Mouse (Mus musculus): ENCODE measurements around the gene Sbf1. TPM values are rescaled to one million over a fixed set of nuclear protein-coding genes. Genes with fewer than 3 reads are reported as not detected.

The Sbf1 gene
- polyA plus RNA-seq, 1 experiment from 2014 or later: 57.2 TPM

GRCm38 (mm10) chr15:89296465-89296864 is 18.6 kb downstream of the Sbf1 start:
- Histone ChIP-seq H3K36me3 (peaks cover 95% of the 10 kb centered on the region), H3K9ac (replicated peaks) (no peak overlapping the region), H3K27me3 (no peaks in the 10 kb centered on the region), H3K4me1 (replicated peaks) (no peaks in the 10 kb centered on the region), H3K27ac (no peak overlapping the region), H3K9me3 (no peaks in the 10 kb centered on the region), H3K4me3 (replicated peaks) (no peak overlapping the region), H3K4me2 (no peak overlapping the region)
- WGBS: 94% methylated on average over 1 of the region's 1 CpGs
- ATAC-seq (ENCODE audit: insufficient number of reproducible peaks, insufficient read depth, low FRiP score, low TSS enrichment, low read depth): no peak

- Histone ChIP-seq H3K9me3 (no peaks in the 10 kb centered on the region), H3K9ac (replicated peaks) (no peak overlapping the region), H3K27me3 (no peaks in the 10 kb centered on the region), H3K4me3 (replicated peaks) (no peak overlapping the region), H3K36me3 (peaks cover 95% of the 10 kb centered on the region), H3K4me1 (replicated peaks) (no peaks in the 10 kb centered on the region), H3K27ac (no peak overlapping the region), H3K4me2 (no peak overlapping the region)
- 86% methylated on average over 8 of the region's 8 CpGs for WGBS
- ATAC-seq (ENCODE audit: insufficient number of reproducible peaks, insufficient read depth, low FRiP score, low TSS enrichment, low read depth): no peak
Observed at GRCm38 (mm10) chr15:89295580-89296165, 19.4 kb downstream of the Sbf1 start.

GRCm38 (mm10) chr15:89293778-89294177 is 21.3 kb downstream of the Sbf1 start:
- no peak overlapping the region for H3K4me2 ChIP-seq
- no peaks in the 10 kb centered on the region for H3K4me1 ChIP-seq (replicated peaks)
- no peaks in the 10 kb centered on the region for H3K27me3 ChIP-seq
- peaks cover 97% of the 10 kb centered on the region for H3K36me3 ChIP-seq
- H3K9ac ChIP-seq (replicated peaks): no peak overlapping the region
- WGBS: 91% methylated on average over 10 of the region's 10 CpGs
- H3K4me3 ChIP-seq (replicated peaks): no peak overlapping the region
- H3K27ac ChIP-seq: no peak overlapping the region
- H3K9me3 ChIP-seq: no peaks in the 10 kb centered on the region
- no peak for ATAC-seq (ENCODE audit: insufficient number of reproducible peaks, insufficient read depth, low FRiP score, low TSS enrichment, low read depth)

GRCm38 (mm10) chr15:89292795-89293194 is 22.3 kb downstream of the Sbf1 start:
- no peak for ATAC-seq (ENCODE audit: insufficient number of reproducible peaks, insufficient read depth, low FRiP score, low TSS enrichment, low read depth)
- 93% methylated on average over 2 of the region's 2 CpGs for WGBS
- Histone ChIP-seq H3K27me3 (no peaks in the 10 kb centered on the region), H3K4me1 (replicated peaks) (no peaks in the 10 kb centered on the region), H3K4me2 (no peak overlapping the region), H3K27ac (no peak overlapping the region), H3K9me3 (no peaks in the 10 kb centered on the region), H3K4me3 (replicated peaks) (no peak overlapping the region), H3K9ac (replicated peaks) (no peak overlapping the region), H3K36me3 (peaks cover 99% of the 10 kb centered on the region)

GRCm38 (mm10) chr15:89291521-89291920 is 23.6 kb downstream of the Sbf1 start:
- WGBS: 86% methylated on average over 3 of the region's 3 CpGs
- no peak for ATAC-seq (ENCODE audit: insufficient number of reproducible peaks, insufficient read depth, low FRiP score, low TSS enrichment, low read depth)
- H3K27me3 ChIP-seq: no peaks in the 10 kb centered on the region
- H3K9ac ChIP-seq (replicated peaks): no peak overlapping the region
- no peaks in the 10 kb centered on the region for H3K4me1 ChIP-seq (replicated peaks)
- H3K9me3 ChIP-seq: no peaks in the 10 kb centered on the region
- H3K4me3 ChIP-seq (replicated peaks): no peak overlapping the region
- H3K36me3 ChIP-seq: peaks cover 97% of the 10 kb centered on the region
- H3K4me2 ChIP-seq: no peak overlapping the region
- no peak overlapping the region for H3K27ac ChIP-seq

GRCm38 (mm10) chr15:89289455-89289854 is 25.7 kb downstream of the Sbf1 start:
- H3K36me3 ChIP-seq: peaks cover 94% of the 10 kb centered on the region
- H3K4me2 ChIP-seq: no peak overlapping the region
- 93% methylated on average over 11 of the region's 11 CpGs for WGBS
- no peak overlapping the region for H3K4me3 ChIP-seq (replicated peaks)
- H3K27ac ChIP-seq: no peak overlapping the region
- ATAC-seq (ENCODE audit: insufficient number of reproducible peaks, insufficient read depth, low FRiP score, low TSS enrichment, low read depth): no peak
- H3K9me3 ChIP-seq: no peaks in the 10 kb centered on the region
- no peaks in the 10 kb centered on the region for H3K27me3 ChIP-seq
- H3K9ac ChIP-seq (replicated peaks): no peak overlapping the region
- no peaks in the 10 kb centered on the region for H3K4me1 ChIP-seq (replicated peaks)

- Histone ChIP-seq H3K36me3 (peaks cover 94% of the 10 kb centered on the region), H3K4me2 (no peak overlapping the region), H3K4me3 (replicated peaks) (no peak overlapping the region), H3K9me3 (no peaks in the 10 kb centered on the region), H3K27ac (no peak overlapping the region), H3K9ac (replicated peaks) (no peak overlapping the region), H3K27me3 (no peaks in the 10 kb centered on the region), H3K4me1 (replicated peaks) (no peaks in the 10 kb centered on the region)
- 87% methylated on average over 23 of the region's 23 CpGs for WGBS
- peak; percentile 53; the same call in 1 of the 2 replicates for ATAC-seq (ENCODE audit: insufficient number of reproducible peaks, insufficient read depth, low FRiP score, low TSS enrichment, low read depth)
Observed at GRCm38 (mm10) chr15:89288227-89288767, 26.8 kb downstream of the Sbf1 start.

GRCm38 (mm10) chr15:89286582-89286981 is 28.5 kb downstream of the Sbf1 start:
- Histone ChIP-seq H3K4me2 (no peak overlapping the region), H3K27me3 (no peaks in the 10 kb centered on the region), H3K4me3 (replicated peaks) (no peak overlapping the region), H3K9me3 (no peaks in the 10 kb centered on the region), H3K27ac (no peak overlapping the region), H3K4me1 (replicated peaks) (no peaks in the 10 kb centered on the region), H3K9ac (replicated peaks) (no peak overlapping the region), H3K36me3 (peaks cover 94% of the 10 kb centered on the region)
- ATAC-seq (ENCODE audit: insufficient number of reproducible peaks, insufficient read depth, low FRiP score, low TSS enrichment, low read depth): no peak
- WGBS: 93% methylated on average over 5 of the region's 5 CpGs

- 81% methylated on average over 7 of the region's 7 CpGs for WGBS
- peaks cover 94% of the 10 kb centered on the region for H3K36me3 ChIP-seq
Observed at GRCm38 (mm10) chr15:89286114-89286513, 29.0 kb downstream of the Sbf1 start.

GRCm38 (mm10) chr15:89285478-89285877 is 29.6 kb downstream of the Sbf1 start:
- Histone ChIP-seq H3K4me3 (replicated peaks) (no peak overlapping the region), H3K27ac (no peak overlapping the region), H3K36me3 (peaks cover 94% of the 10 kb centered on the region), H3K9me3 (no peaks in the 10 kb centered on the region), H3K4me2 (no peak overlapping the region), H3K27me3 (no peaks in the 10 kb centered on the region), H3K4me1 (replicated peaks) (no peaks in the 10 kb centered on the region), H3K9ac (replicated peaks) (no peak overlapping the region)
- WGBS: 93% methylated on average over 5 of the region's 5 CpGs
- no peak for ATAC-seq (ENCODE audit: insufficient number of reproducible peaks, insufficient read depth, low FRiP score, low TSS enrichment, low read depth)

More at GRCm38 (mm10) chr15:89286114-89286513, 29.0 kb downstream of the Sbf1 start:
- Histone ChIP-seq H3K4me1 (replicated peaks) (no peaks in the 10 kb centered on the region), H3K9ac (replicated peaks) (no peak overlapping the region), H3K4me3 (replicated peaks) (no peak overlapping the region), H3K27me3 (no peaks in the 10 kb centered on the region), H3K4me2 (no peak overlapping the region), H3K27ac (no peak overlapping the region), H3K9me3 (no peaks in the 10 kb centered on the region)
- no peak for ATAC-seq (ENCODE audit: insufficient number of reproducible peaks, insufficient read depth, low FRiP score, low TSS enrichment, low read depth)

GRCm38 (mm10) chr15:89285004-89285403 is 30.1 kb downstream of the Sbf1 start:
- Histone ChIP-seq H3K4me3 (replicated peaks) (no peak overlapping the region), H3K9ac (replicated peaks) (no peak overlapping the region), H3K9me3 (no peaks in the 10 kb centered on the region), H3K36me3 (peaks cover 94% of the 10 kb centered on the region), H3K27ac (no peak overlapping the region), H3K4me2 (no peak overlapping the region), H3K4me1 (replicated peaks) (no peaks in the 10 kb centered on the region), H3K27me3 (no peaks in the 10 kb centered on the region)
- no peak for ATAC-seq (ENCODE audit: insufficient number of reproducible peaks, insufficient read depth, low FRiP score, low TSS enrichment, low read depth)

- Histone ChIP-seq H3K9me3 (no peaks in the 10 kb centered on the region), H3K9ac (replicated peaks) (no peak overlapping the region), H3K4me3 (replicated peaks) (no peak overlapping the region), H3K27ac (no peak overlapping the region), H3K36me3 (peaks cover 94% of the 10 kb centered on the region), H3K4me1 (replicated peaks) (no peaks in the 10 kb centered on the region), H3K27me3 (no peaks in the 10 kb centered on the region), H3K4me2 (no peak overlapping the region)
- 93% methylated on average over 2 of the region's 2 CpGs for WGBS
- no peak for ATAC-seq (ENCODE audit: insufficient number of reproducible peaks, insufficient read depth, low FRiP score, low TSS enrichment, low read depth)
Observed at GRCm38 (mm10) chr15:89284094-89284493, 31.0 kb downstream of the Sbf1 start.
